Mouse (Mus musculus): ENCODE data around the gene Slc7a11.

Slc7a11 gene

GRCm38 (mm10) chr3:50306334-50306733, 137.1 kb downstream of the Slc7a11 start:
- DNase-seq (ENCODE audit: low spot score), result no peak

- DNase-seq (ENCODE audit: low spot score), result peak; percentile 45
These were observed 139.3 kb downstream of the Slc7a11 start for GRCm38 (mm10) chr3:50304137-50304536.

GRCm38 (mm10) chr3:50302648-50303047, 140.8 kb downstream of the Slc7a11 start:
- DNase-seq (ENCODE audit: low spot score), result no peak

- peak; percentile 10 for DNase-seq (ENCODE audit: low spot score)
These were observed 142.5 kb downstream of the Slc7a11 start for GRCm38 (mm10) chr3:50300952-50301303.

- peak; percentile 10 for DNase-seq (ENCODE audit: low spot score)
These were observed 143.1 kb downstream of the Slc7a11 start for GRCm38 (mm10) chr3:50300002-50300951.

GRCm38 (mm10) chr3:50298366-50298991, 144.9 kb downstream of the Slc7a11 start:
- DNase-seq (ENCODE audit: low spot score), result no peak

- DNase-seq (ENCODE audit: low spot score), result no peak
These were observed 146.5 kb downstream of the Slc7a11 start for GRCm38 (mm10) chr3:50296956-50297355.

- no peak for DNase-seq (ENCODE audit: low spot score)
These were observed 168.4 kb downstream of the Slc7a11 start for GRCm38 (mm10) chr3:50275023-50275422.

GRCm38 (mm10) chr3:50272222-50272621, 171.2 kb downstream of the Slc7a11 start:
- DNase-seq (ENCODE audit: low spot score), result no peak

GRCm38 (mm10) chr3:50269680-50270079, 173.7 kb downstream of the Slc7a11 start:
- DNase-seq (ENCODE audit: low spot score), result no peak

GRCm38 (mm10) chr3:50262547-50263087, 180.8 kb downstream of the Slc7a11 start:
- no peak for DNase-seq (ENCODE audit: low spot score)

GRCm38 (mm10) chr3:50262066-50262465, 181.3 kb downstream of the Slc7a11 start:
- DNase-seq (ENCODE audit: low spot score), result no peak

- DNase-seq (ENCODE audit: low spot score), result no peak
These were observed 182.7 kb downstream of the Slc7a11 start for GRCm38 (mm10) chr3:50260667-50261066.

GRCm38 (mm10) chr3:50258852-50259251, 184.6 kb downstream of the Slc7a11 start:
- no peak for DNase-seq (ENCODE audit: low spot score)

GRCm38 (mm10) chr3:50249598-50250300, 193.7 kb downstream of the Slc7a11 start:
- no peak for DNase-seq (ENCODE audit: low spot score)

- DNase-seq (ENCODE audit: low spot score), result no peak
These were observed 207.4 kb downstream of the Slc7a11 start for GRCm38 (mm10) chr3:50235990-50236389.

GRCm38 (mm10) chr3:50233144-50233543, 210.3 kb downstream of the Slc7a11 start:
- DNase-seq (ENCODE audit: low spot score), result no peak

- no peak for DNase-seq (ENCODE audit: low spot score)
These were observed 218.9 kb downstream of the Slc7a11 start for GRCm38 (mm10) chr3:50224390-50225114.

- no peak for DNase-seq (ENCODE audit: low spot score)
These were observed 223.0 kb downstream of the Slc7a11 start for GRCm38 (mm10) chr3:50220454-50220853.

- no peak for DNase-seq (ENCODE audit: low spot score)
These were observed 257.0 kb downstream of the Slc7a11 start for GRCm38 (mm10) chr3:50186369-50186768.

GRCm38 (mm10) chr3:50185879-50186278, 257.5 kb downstream of the Slc7a11 start:
- no peak for DNase-seq (ENCODE audit: low spot score)

GRCm38 (mm10) chr3:50160756-50161155, 282.7 kb downstream of the Slc7a11 start:
- DNase-seq (ENCODE audit: low spot score), result no peak

Data from ovary, postnatal 36 days (tissue).